Mouse (Mus musculus) layer of hippocampus, adult 9-11 months (tissue): ENCODE measurements around the gene Lipc.
"Not testable (repeated sequence)": the region's sequence is repeated elsewhere in the genome, so short reads cannot be mapped to it uniquely, and the experiment has no call there.

Experiments used
- DNase-seq: peaks from one replicate; pipeline ENCODE4 v3.0.0; 2022

The Lipc gene

DNA sequence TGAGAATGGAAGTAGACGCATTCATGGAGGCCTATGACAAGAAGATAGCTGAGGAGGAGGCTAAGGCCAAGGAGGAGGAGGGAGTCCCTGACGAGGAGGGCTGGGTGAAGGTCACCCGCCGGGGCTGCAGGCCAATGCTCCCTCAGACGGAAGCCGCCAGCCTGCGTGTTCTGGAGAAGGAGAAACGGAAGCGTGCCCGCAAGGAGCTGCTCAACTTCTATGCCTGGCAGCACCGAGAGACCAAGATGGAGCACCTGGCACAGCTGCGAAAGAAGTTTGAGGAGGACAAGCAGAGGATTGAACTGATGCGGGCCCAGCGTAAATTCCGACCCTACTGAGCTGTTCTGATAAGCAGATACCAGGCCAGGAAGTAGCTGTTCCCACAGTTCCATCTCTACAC, 98.9 kb downstream of the Lipc start:
- DNase-seq: not testable (repeated sequence)

GRCm38 (mm10) chr9:70851533-70851932, 100.5 kb downstream of the Lipc start:
- no peak for DNase-seq

GRCm38 (mm10) chr9:70848135-70848770, 103.8 kb downstream of the Lipc start:
- peak; percentile 64 for DNase-seq

DNA sequence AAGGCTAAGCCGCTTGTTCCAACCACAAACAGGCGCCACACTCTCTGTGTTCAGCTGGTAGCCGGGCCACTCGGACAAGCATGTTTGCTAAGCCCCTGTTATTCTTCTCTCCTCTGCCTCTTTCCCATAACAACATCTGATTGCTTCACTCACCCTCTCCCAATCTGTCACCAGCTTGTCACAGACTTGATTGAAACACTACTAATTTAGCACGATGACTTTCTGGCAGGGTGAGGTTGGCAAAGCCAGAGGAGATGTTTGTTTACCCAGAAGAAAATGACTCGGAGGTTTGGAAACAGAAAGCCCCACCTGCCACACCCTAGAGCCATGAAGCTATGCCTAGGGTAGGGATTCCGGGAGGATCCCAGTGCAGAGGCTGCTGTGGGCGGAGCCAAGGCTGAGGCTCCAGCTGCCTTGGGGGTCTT, 104.4 kb downstream of the Lipc start:
- no peak for DNase-seq

DNA sequence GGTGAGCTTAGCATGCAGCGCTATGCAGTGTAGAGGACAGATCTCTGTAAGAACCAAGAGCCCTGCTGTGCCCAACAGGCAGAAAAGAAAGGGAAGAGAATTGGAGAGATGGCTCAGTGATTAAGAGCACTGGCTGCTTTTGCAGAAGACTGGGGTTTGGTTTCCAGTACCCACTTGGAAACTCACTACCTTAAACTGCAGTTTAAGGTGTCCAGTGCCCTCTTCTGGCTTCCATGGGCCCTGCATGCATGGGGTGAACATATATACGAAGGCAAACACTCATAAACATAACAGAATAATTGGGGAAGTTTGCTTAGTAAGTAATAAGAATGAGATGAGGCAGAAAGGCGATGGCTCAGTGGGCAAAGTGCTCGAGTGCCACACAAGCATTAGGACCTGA, 108.8 kb downstream of the Lipc start:
- no peak for DNase-seq

- peak; percentile 63 for DNase-seq
These were observed 109.6 kb downstream of the Lipc start for GRCm38 (mm10) chr9:70842300-70842941.

DNA sequence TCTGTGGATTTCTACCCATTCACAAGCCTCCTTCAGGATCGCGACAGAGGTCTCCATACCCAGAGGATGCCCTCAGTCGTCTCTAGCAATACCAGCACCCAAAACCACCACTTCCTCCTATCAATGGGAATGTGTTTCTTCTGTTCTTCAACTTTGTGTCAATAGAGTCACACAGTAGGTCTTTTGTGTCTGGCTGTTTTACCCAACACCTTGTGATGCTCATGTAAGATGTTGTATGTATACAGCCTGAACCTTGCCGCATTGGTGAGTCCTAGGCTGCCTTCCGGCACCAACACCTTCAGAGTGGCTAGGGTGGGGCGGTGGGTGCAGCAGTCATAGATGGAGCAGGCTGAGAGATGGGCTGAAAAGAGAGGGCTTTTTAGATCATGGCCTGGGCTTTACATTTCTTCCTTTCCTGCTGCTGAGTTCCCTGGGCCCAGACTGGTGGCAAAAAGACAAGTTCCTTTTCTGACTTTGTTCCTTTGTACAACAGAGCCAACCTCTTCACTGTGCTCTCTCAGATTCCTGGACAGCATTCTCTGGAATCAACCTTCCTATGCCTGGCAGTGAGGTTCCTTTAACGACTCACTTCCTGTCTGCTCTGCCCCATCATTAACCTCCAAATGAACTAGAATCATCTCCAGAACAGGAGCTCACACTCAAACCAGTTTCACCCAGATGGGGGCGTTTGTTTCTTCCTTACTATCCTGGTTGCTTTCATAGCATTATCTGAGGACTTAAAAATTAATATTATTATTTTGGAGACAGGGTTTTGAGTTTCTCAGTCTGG, 110.4 kb downstream of the Lipc start:
- no peak for DNase-seq

GRCm38 (mm10) chr9:70840861-70841341, 111.1 kb downstream of the Lipc start:
- peak; percentile 63 for DNase-seq

GRCm38 (mm10) chr9:70838132-70838911, 113.7 kb downstream of the Lipc start:
- DNase-seq: peak; percentile 80

DNA sequence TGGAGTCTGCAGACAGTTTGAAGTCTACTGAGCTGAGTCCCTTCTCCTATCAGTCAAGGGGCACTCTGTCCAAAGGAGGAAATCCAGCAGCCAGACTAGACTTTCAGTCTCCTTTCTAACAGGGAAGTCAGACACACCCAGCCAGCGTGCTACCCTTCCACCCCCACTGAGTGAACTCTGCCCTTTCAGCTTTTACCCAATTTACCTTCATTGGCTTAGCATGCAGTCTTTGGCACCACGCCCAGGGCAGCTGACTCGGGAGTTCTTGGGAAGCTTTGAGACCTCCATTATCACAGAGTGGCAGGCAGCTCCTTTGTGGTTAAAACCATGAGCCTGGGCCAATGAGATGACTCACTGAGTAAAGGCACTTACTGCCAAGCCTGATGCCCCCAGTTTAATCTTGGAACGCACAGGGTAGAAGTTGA, 117.3 kb downstream of the Lipc start:
- peak; percentile 86 for DNase-seq

DNA sequence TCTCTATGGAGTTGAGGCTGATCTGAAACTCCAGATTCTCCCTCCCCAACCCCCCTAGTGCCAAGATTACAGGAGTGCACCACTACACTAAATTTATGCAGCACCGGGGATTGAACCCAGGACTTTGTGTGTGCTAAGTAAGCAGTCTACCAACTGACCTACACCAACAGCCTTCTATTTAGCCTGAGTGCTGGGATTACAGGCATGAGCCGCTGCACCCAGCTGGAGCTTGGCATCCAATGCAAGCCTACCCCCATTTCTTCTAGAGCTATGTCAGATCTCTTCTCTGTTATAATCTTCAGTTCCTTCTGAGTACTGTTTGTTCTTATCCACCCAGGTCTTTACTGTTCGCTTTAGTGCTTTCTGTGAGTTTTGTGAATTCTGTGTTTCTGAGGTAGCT, 117.8 kb downstream of the Lipc start:
- DNase-seq: no peak

GRCm38 (mm10) chr9:70833111-70833908, 118.7 kb downstream of the Lipc start:
- DNase-seq: no peak

DNA sequence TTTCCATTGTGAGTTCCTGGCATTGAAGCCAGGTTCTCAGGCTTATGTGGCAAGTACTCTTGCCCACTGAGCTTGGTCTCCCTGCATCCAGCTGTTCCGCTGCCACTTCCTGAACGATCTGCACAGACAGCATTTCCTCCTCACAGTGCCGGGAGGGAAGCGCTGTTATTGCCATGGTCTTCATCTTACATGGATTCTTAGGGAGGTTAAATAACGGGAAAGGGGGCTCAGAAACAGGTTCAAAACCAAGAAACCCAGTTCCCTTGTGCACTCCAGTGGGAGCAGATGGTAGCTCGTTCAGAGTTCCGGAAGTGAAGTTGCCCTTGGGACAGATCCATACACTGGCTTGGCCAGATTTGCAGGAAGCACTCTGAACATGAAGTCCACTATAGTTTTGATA, 119.8 kb downstream of the Lipc start:
- DNase-seq: no peak

GRCm38 (mm10) chr9:70830844-70831529, 121.0 kb downstream of the Lipc start:
- no peak for DNase-seq

GRCm38 (mm10) chr9:70829784-70830488, 122.1 kb downstream of the Lipc start:
- no peak for DNase-seq

DNA sequence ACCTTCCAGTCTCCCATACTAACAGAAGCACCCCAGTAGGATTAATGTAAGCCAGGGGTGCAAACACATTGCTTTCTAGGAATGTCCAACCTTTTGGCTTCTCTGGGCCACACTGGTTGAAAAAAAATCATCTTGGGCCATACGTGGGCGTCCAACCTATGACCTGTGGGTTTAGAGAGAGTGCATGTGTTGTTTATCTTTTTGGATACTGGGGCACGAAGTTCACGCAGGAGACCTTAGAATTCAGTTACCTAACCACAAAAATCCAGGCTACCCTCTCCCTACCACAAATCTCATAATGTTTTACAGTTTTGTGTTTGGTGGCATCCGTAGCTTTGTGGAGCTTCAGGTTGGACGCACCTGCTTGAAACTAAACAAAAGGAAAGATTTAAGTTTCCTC, 124.1 kb downstream of the Lipc start:
- DNase-seq: no peak

DNA sequence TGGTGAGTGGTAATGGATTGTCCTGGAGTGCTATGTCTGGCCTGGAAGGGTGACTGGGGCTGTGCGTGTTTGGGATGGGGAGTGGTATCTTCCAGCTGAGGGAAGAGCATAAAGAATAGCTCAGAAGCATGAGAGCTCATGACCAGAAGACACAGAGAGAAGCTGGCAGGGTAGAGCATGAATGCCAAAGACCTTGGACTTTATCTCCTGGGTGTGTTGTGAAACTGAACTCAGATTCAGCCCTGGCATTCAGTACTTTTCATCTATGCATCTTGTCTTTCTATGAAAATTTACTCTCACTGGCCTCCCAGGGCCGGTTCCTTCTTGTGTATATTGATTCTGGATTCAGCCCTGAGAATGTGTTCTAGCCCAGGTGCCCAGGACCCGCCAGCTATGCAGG, 127.9 kb downstream of the Lipc start:
- DNase-seq: no peak

DNA sequence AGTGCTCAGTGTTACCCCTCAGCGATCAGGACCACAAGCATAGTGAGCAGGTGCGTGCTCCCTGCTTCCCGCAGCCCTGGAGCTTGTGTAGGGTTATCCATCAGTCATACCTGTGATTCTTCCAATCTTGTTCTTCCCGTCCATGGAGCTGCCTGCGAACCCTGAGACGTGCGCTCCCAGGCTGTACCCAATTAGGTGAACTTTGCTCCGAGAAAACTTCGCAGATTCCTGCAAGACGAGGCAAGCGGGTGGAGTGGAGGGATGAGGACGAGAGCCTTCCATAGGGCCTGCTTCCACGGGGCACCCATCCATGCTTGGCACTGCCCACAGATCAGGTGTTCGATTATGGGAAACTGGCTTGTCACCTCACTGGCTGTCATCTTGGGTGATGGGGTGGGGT, 133.3 kb downstream of the Lipc start:
- no peak for DNase-seq

GRCm38 (mm10) chr9:70817396-70817795, 134.6 kb downstream of the Lipc start:
- DNase-seq: no peak

- DNase-seq: peak; percentile 67
These were observed 135.2 kb downstream of the Lipc start for GRCm38 (mm10) chr9:70816701-70817305.
